Mouse (Mus musculus) liver, embryonic 14.5 days (tissue): ENCODE measurements around the gene Bend3. TPM values are rescaled to one million over a fixed set of nuclear protein-coding genes. Genes with fewer than 3 reads are reported as not detected.
A peak's percentile ranks its signal among the peaks of the same experiment; 100 is the strongest.

Source experiments
- ATAC-seq: fragments of 200-750 bp; cut with Nextera tagmentation; 2 replicates; pipeline ENCODE4 v1.8.0; 2017; ENCODE audit warnings: moderate number of reproducible peaks, mild to moderate bottlenecking, moderate library complexity; ENCODE audit not compliant: insufficient read depth
- DNase-seq, 3 experiments: peaks; one replicate each; pipeline ENCODE4 v3.0.0-alpha.2; 2012 to 2013; ENCODE audit warnings: low read depth in 3 of 3, low spot score in 3 of 3
- H3K27ac ChIP-seq: fragments of 300-500 bp; sonication (generic); 2 replicates; pipeline ENCODE4 v1.5.1; 2014; ENCODE audit warnings: moderate library complexity, mild to moderate bottlenecking, control low read depth, inconsistent platforms
- H3K27me3 ChIP-seq: fragments of 300-500 bp; sonication (generic); 2 replicates; pipeline ENCODE4 v1.6.1; 2014; ENCODE audit warnings: mild to moderate bottlenecking, low read length, moderate library complexity; ENCODE audit not compliant: control insufficient read depth, insufficient read depth
- H3K36me3 ChIP-seq: fragments of 300-500 bp; sonication (generic); replicated peaks from 2 replicates; pipeline ENCODE4 v1.6.1; 2014; ENCODE audit warnings: low read depth; ENCODE audit not compliant: control insufficient read depth, insufficient read depth
- H3K4me1 ChIP-seq, 2 experiments: fragments of 200-500 bp in 1 of 2; fragments of 300-500 bp in 1 of 2; sonication (generic) in 1 of 2; replicated peaks; 2 replicates each; pipeline ENCODE4 v1.6.1; 2012 to 2014; ENCODE audit warnings: antibody characterized with exemption in 1 of 2, inconsistent platforms in 1 of 2, low read length in 1 of 2; ENCODE audit not compliant: control insufficient read depth in 2 of 2, insufficient read depth in 2 of 2
- H3K4me2 ChIP-seq: fragments of 300-500 bp; sonication (generic); 2 replicates; pipeline ENCODE4 v1.6.1; 2014; ENCODE audit warnings: low read depth, mild to moderate bottlenecking, control low read depth, moderate library complexity
- H3K4me3 ChIP-seq, 2 experiments: fragments of 200-500 bp in 1 of 2; fragments of 300-500 bp in 1 of 2; sonication (generic) in 1 of 2; 2 replicates each; pipeline ENCODE4 v1.5.1; 2012 to 2014; ENCODE audit warnings: low read depth in 2 of 2, low read length in 2 of 2, mild to moderate bottlenecking in 2 of 2, control low read depth in 1 of 2, inconsistent platforms in 1 of 2, moderate library complexity in 1 of 2; ENCODE audit not compliant: insufficient read depth in 1 of 2
- H3K9ac ChIP-seq: fragments of 300-500 bp; sonication (generic); replicated peaks from 2 replicates; pipeline ENCODE4 v1.6.1; 2014; ENCODE audit warnings: mild to moderate bottlenecking, control low read depth, moderate library complexity
- H3K9me3 ChIP-seq: fragments of 300-500 bp; sonication (generic); 2 replicates; pipeline ENCODE4 v1.6.1; 2016; ENCODE audit warnings: low read length, mixed read lengths; ENCODE audit not compliant: control insufficient read depth
- CTCF ChIP-seq: IDR thresholded peaks from 2 replicates; pipeline ENCODE4 v1.5.1; 2016; ENCODE audit warnings: antibody characterized with exemption, low read depth, control low read depth
- EP300 ChIP-seq: IDR thresholded peaks from 2 replicates; pipeline ENCODE4 v1.6.1; 2016; ENCODE audit warnings: antibody characterized with exemption, low read depth
- WGBS: fragments of 180-500 bp; shearing (Covaris S2); extraction: QIAGEN DNeasy Blood & Tissue Kit; methylation state at CpG from one replicate; pipeline ENCODE4 v1.1.7; 2014; ENCODE audit not compliant: insufficient replicate concordance; 5-methylcytosine and 5-hydroxymethylcytosine counted together
- polyA plus RNA-seq, 2 experiments: library from polyadenylated mRNA; depleted of rRNA in 1 of 2; stranded (reverse) in 1 of 2; unstranded in 1 of 2; fragments of >200 nt; fragmentation: Nextera tagmentation in 1 of 2; extraction: Ambion mirVana in 1 of 2; gene quantifications; 2 replicates each; pipeline versions ENCODE4 v1.2.1 to v1.2.3; 2012 to 2014

Bend3 gene
- polyA plus RNA-seq, 2 experiments: 1.2 to 2.1 TPM

DNA sequence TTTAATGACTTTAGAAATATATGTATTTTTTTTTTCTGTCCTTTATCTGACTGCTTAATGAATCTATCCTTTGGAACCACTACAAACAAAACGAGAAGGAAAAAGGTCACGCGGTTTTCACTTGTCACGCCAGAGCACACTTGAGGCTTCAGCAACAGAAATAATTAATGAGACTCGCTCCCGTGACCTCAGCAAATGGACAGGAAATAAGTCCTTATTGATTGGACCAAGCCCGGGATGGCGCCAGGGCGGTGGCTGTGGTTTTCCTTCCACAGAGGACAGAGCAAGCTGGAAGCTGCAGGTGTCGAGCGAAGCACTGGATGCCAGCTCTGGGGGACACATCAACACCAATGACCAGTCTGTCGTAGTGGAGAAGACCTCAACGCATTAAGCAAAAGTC, 38.6 kb upstream of the Bend3 start:
- no peak overlapping the region for H3K4me3 ChIP-seq
- no peak overlapping the region for H3K27ac ChIP-seq
- no peaks in the 10 kb centered on the region for H3K36me3 ChIP-seq
- DNase-seq (no peak), ATAC-seq (no peak)
- 51% methylated on average over 13 of the region's 13 CpGs for WGBS
- H3K4me1 ChIP-seq: peaks cover 0 to 9% of the 10 kb centered on the region in 2 experiments; a peak in 2 of 4 replicates
- H3K4me2 ChIP-seq: no peak overlapping the region
- no peaks in the 10 kb centered on the region for H3K9me3 ChIP-seq
- no peak overlapping the region for H3K9ac ChIP-seq
- H3K27me3 ChIP-seq: no peaks in the 10 kb centered on the region
- no peak for TF ChIP-seq CTCF
- TF ChIP-seq EP300: no peak

- H3K27me3 ChIP-seq: no peaks in the 10 kb centered on the region
- no peak overlapping the region for H3K4me2 ChIP-seq
- H3K27ac ChIP-seq: no peak overlapping the region
- peak; percentile 73 for ATAC-seq
- H3K36me3 ChIP-seq: no peaks in the 10 kb centered on the region
- H3K4me3 ChIP-seq: no peak overlapping the region
- no peak overlapping the region for H3K9ac ChIP-seq
- peaks cover 0 to 9% of the 10 kb centered on the region in 2 experiments; a peak in 2 of 4 replicates for H3K4me1 ChIP-seq
- no peak for DNase-seq
- TF ChIP-seq CTCF (no peak), EP300 (no peak)
- H3K9me3 ChIP-seq: no peaks in the 10 kb centered on the region
- WGBS: 56% methylated on average over 15 of the region's 15 CpGs
These were observed 37.5 kb upstream of the Bend3 start for GRCm38 (mm10) chr10:43440981-43441740.

GRCm38 (mm10) chr10:43448656-43449055, 30.0 kb upstream of the Bend3 start:
- Histone ChIP-seq H3K27ac (no peak overlapping the region), H3K36me3 (no peaks in the 10 kb centered on the region), H3K27me3 (no peaks in the 10 kb centered on the region), H3K9me3 (no peaks in the 10 kb centered on the region), H3K4me2 (no peak overlapping the region), H3K4me1 (peaks cover 0 to 10% of the 10 kb centered on the region in 2 experiments; a peak in 3 of 4 replicates), H3K4me3 (no peak overlapping the region), H3K9ac (no peak overlapping the region)
- WGBS: 73% methylated on average over 3 of the region's 3 CpGs
- DNase-seq (no peak), ATAC-seq (no peak)
- TF ChIP-seq EP300 (no peak), CTCF (no peak)

DNA sequence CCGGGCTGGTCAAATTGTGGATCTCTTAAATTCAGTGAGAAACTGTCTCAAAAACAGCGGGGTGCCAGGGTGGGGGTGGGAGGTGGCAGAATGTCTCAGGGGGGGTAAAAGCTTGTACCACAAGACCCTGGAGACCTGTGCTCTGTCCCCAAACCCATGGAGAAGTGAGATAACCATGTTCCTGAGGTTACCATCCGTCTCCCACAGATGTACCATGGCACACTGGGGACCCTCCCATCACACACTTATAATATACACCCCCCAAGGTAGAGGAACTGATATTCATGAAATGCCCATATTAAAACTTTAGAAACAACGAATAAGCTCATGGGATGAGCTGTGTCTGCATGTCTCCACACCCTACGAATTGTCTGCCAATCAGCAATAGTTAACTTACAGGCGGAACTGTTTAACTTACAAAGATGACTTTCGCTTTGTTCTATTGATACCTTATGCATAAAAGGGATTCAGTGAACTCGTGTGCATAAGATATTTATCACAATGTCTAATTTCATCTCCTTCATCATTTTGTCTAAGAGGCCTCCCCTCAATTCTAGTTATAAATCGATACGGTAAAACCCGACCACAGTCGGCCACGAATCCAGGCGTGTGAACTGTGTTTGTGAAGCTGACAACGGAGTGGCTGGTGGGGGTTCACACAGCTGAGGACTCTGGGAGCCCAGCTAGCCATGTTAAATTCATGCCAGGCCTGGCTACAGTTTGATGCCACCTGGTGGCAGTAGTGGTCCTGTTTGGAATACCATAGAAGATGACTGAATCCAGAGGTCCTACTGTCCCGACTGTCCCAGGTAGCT, 26.6 kb upstream of the Bend3 start:
- Histone ChIP-seq H3K9ac (no peak overlapping the region), H3K27ac (no peak overlapping the region), H3K4me1 (peaks cover 0 to 10% of the 10 kb centered on the region in 2 experiments; a peak in 3 of 4 replicates), H3K36me3 (no peaks in the 10 kb centered on the region), H3K9me3 (no peaks in the 10 kb centered on the region), H3K4me3 (peak overlapping the region; percentile 11 to 30; a peak in 3 of 4 replicates), H3K4me2 (peak overlapping the region; percentile 57), H3K27me3 (no peaks in the 10 kb centered on the region)
- 19% methylated on average over 16 of the region's 16 CpGs for WGBS
- peak; percentile 72 for TF ChIP-seq CTCF
- TF ChIP-seq EP300: no peak
- DNase-seq (peak; percentile 13 to 35 (median 26)), ATAC-seq (peak; percentile 51)

GRCm38 (mm10) chr10:43452663-43452996, 26.0 kb upstream of the Bend3 start:
- DNase-seq (no peak), ATAC-seq (no peak; the same call in 1 of the 2 replicates)
- no peak overlapping the region for H3K4me3 ChIP-seq
- WGBS: 23% methylated on average over 5 of the region's 5 CpGs
- H3K9ac ChIP-seq: no peak overlapping the region
- H3K4me2 ChIP-seq: peak overlapping the region; percentile 57
- peaks cover 0 to 10% of the 10 kb centered on the region in 2 experiments; a peak in 3 of 4 replicates for H3K4me1 ChIP-seq
- no peak overlapping the region for H3K27ac ChIP-seq
- H3K27me3 ChIP-seq: no peaks in the 10 kb centered on the region
- no peaks in the 10 kb centered on the region for H3K9me3 ChIP-seq
- TF ChIP-seq EP300 (no peak), CTCF (no peak)
- H3K36me3 ChIP-seq: no peaks in the 10 kb centered on the region
